Mouse (Mus musculus): ENCODE data around the gene Dyrk1a. TPM values are rescaled to one million over a fixed set of nuclear protein-coding genes. Genes with fewer than 3 reads are reported as not detected.

Dyrk1a gene
- total RNA-seq, 4 experiments from 2014 or later, result 62.2 to 78.6 (median 69.6) TPM

- no peak for DNase-seq
Measured at GRCm38 (mm10) chr16:94719488-94719887, 149.7 kb downstream of the Dyrk1a start.

GRCm38 (mm10) chr16:94720476-94721153, 150.8 kb downstream of the Dyrk1a start:
- DNase-seq, result no peak

- DNase-seq, result no peak
Measured at GRCm38 (mm10) chr16:94721549-94722006, 151.8 kb downstream of the Dyrk1a start.

- no peak for DNase-seq
Measured at GRCm38 (mm10) chr16:94722936-94723335, 153.1 kb downstream of the Dyrk1a start.

- peak; percentile 88 for DNase-seq
Measured at GRCm38 (mm10) chr16:94724061-94724596, 154.3 kb downstream of the Dyrk1a start.

- DNase-seq, result no peak
Measured at GRCm38 (mm10) chr16:94724747-94725211, 155.0 kb downstream of the Dyrk1a start.

- DNase-seq, result no peak
Measured at GRCm38 (mm10) chr16:94729236-94729635, 159.4 kb downstream of the Dyrk1a start.

GRCm38 (mm10) chr16:94731027-94731426, 161.2 kb downstream of the Dyrk1a start:
- DNase-seq, result no peak

GRCm38 (mm10) chr16:94735472-94735871, 165.7 kb downstream of the Dyrk1a start:
- no peak for DNase-seq

- DNase-seq, result no peak
Measured at GRCm38 (mm10) chr16:94736462-94737358, 166.9 kb downstream of the Dyrk1a start.

- no peak for DNase-seq
Measured at GRCm38 (mm10) chr16:94737359-94737687, 167.5 kb downstream of the Dyrk1a start.

GRCm38 (mm10) chr16:94743853-94744501, 174.2 kb downstream of the Dyrk1a start:
- no peak for DNase-seq

GRCm38 (mm10) chr16:94745016-94745415, 175.2 kb downstream of the Dyrk1a start:
- DNase-seq, result no peak

Other genes starting within 250 kb of the Dyrk1a start
- gene Ripply3, start 241.6 kb upstream of the Dyrk1a start, total RNA-seq (2022), result 10 to 100 TPM in 1 of 4 experiments, 1 to 10 TPM in 3; 4.6 to 12.6 (median 5.3) TPM
- 100 to 1,000 TPM in 3 of 4 experiments, 10 to 100 TPM in 1; 89.1 to 149 (median 120) TPM for gene Ttc3, start 199.4 kb upstream of the Dyrk1a start, total RNA-seq (2022)
- 100 to 1,000 TPM in 2 of 4 experiments, 10 to 100 TPM in 2; 80.9 to 101 (median 98.6) TPM for gene Pigp, start 198.2 kb upstream of the Dyrk1a start, total RNA-seq (2022)
- 10 to 100 TPM; 54.3 to 68.1 (median 64.4) TPM for gene Vps26c, start 43.2 kb upstream of the Dyrk1a start, total RNA-seq (2022)